Mouse (Mus musculus) gastrocnemius, postnatal 14 days (tissue): Measurements from ENCODE around the gene Dnajc6. TPM values are rescaled to one million over a fixed set of nuclear protein-coding genes. Genes with fewer than 3 reads are reported as not detected.
A peak's percentile ranks its signal among the peaks of the same experiment; 100 is the strongest.

Experiments used
- DNase-seq: peaks from one replicate; pipeline ENCODE4 v3.0.0; 2021; ENCODE audit warnings: mixed read lengths
- intact Hi-C: fragments of 180-260 bp; cut with DNase I; formaldehyde crosslinking; loops from one replicate; pipeline ENCODE4 v1.15.1; 2025; ENCODE audit warnings: low total_unique reads
- long read RNA-seq, 2 experiments: library from polyadenylated mRNA; stranded (forward); transcript quantifications; one replicate each; pipeline ENCODE4 v2.0.0; 2021
- total RNA-seq, 2 experiments: library from RNA; stranded (reverse); gene quantifications; 2 replicates each; pipeline ENCODE4 v1.2.3; 2021

Dnajc6 gene
- under 1 TPM; 0.62 to 0.64 TPM for total RNA-seq
- long read RNA-seq, experiment 1 = 0 reads
- long read RNA-seq, experiment 2 = 0 reads

DNA sequence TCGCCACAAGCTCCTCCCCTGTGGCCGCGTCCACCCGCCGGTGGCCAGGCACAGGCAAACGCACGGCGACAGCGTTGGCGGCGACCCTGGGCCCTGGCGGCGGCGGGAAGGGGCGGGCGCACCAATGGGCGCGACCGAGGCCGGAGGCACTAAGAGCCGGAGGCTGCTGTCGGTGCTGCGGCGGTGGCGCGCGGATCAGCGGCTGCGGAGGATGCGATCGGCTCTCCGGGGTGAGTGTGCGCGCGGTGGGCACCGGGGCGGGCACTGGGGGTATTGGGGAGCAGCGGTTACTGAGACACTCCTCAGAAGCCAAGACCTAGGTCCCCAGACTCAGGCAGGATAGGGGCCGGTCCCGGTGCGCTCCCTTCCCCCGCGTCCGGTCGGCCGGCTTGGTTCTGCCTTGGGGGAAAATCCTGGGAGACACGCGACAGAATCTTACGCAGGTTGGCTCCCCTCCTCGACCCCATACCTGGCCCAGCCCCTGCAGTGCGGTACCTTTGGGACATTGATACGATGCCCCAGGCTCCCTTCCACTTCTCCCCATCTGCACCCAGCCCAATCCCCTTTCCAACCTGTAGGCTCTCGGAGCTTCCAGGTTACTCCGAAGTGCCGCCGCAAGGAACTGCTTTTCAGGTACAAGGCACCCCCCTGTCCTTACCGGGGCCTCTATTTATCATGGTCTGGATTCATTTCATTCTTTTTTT lies at the start of gene Dnajc6:
Gene Dnajc6, plus strand, starts transcription at position 115 of the 704 bp plus-strand sequence.
- intact Hi-C loops = no loop called here
- peak; percentile 14 for DNase-seq

DNA sequence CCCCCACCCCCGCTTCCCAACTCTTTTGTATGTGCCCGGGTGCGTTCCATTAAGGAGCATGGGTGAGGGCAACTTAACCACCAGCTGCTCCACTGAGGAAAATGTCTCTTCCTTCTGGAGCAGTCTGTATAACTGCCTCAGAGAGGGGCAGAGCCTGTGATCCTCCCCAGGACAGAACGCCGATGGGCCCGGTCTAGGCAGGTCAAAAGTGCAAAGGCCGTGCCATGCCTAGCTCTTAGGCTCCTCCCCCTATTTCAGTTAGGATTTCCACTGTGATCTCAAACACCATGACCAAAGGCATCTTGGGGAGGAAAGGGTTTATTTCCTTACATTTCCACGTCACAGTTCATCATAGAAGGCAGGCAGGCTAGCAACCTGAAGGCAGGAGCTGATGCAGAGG lies 47.7 kb upstream of the Dnajc6 start:
- DNase-seq = no peak
- intact Hi-C loops = no loop called here

DNA sequence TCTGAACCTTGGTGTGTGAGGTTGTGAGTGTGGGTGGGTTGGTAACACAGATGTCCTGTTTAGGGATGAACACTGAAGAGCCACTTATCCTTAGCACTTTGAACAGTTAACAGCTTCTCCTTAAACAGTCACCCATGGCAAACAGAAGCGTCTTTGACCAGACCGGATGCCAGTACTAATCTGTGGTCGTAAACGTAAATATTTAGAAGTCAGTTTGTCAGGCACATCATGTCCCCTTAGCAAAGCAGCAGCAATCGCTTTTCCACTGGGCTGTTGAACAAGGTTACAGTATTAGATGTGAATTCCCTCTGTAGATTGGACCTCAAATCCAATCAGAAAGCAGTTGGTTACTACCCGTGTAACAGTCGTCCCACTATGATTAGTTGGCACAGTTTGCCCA lies 47.1 kb upstream of the Dnajc6 start:
- intact Hi-C loops = no loop called here
- no peak for DNase-seq

DNA sequence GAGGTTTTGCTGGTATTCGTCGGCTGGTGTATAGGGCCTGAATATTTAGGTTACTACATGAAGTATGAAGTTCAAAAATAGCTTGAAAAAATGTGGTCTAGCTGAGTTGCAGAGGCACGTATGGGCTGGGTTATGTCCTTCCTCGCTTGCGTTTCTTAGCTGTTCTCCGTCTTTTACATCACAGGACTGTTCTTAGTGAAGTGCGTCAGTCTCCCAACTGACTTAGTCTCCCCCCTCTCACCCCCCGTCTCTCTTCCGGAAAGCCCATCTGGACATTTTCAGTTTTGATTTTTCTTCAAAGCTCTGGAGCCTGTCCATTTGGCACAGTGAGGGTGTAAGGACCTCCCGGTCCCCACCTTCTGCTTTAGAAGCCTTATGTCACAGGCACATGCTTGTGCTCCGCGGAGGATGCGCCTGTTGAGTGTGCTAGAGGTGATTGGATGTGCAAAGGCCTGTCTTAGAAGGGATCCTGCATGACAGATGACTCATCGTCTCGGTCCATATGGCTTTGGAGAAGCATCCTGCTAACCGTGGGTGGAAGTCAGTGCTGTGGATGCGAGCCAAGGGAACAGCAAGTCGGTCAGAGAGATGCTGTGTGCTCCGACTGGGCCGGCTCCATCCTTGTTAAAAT lies 46.2 kb upstream of the Dnajc6 start:
- intact Hi-C loops = no loop called here

DNA sequence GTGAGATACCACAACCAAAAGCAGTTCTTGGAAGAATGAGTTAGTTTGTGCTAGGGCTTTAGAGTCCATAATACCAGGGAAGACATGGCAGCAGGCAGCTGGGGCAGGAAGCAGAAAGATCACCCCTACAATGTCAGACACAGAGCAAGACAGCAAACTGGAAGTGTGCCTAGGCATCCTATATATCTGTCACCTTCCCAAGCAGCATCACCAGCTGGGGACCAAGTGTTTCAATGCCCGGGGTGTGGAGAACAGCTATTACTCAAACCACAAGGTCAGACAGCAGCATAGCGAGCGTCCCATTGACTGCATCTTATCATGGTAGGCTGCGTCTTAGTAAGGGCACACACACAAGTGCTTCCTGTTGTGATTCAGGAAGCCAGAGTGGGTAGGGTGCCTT lies 45.4 kb upstream of the Dnajc6 start:
- intact Hi-C loops = no loop called here
- DNase-seq = no peak

More for the DNA sequence above, 46.2 kb upstream of the Dnajc6 start:
- DNase-seq = peak; percentile 33

DNA sequence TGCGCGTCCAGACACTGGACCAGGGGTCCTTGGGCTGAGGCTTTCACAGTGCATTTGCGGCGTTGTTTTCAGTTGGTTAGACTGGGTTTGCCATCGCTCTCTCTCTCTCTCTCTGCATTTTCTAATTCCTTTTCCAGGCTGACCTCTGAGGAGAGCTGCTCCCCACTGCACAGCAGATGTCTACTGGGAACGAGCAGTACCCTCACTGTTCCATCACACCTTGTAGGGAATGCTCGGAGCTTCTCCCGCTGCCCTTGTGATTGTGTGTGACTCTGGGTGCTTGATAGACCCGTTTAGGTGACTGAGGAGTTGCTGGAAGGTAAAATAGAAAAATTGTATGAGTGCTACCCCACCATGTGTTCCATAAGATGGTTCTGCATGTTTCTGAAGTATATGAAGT lies 43.6 kb upstream of the Dnajc6 start:
- DNase-seq = no peak
- intact Hi-C loops = no loop called here

DNA sequence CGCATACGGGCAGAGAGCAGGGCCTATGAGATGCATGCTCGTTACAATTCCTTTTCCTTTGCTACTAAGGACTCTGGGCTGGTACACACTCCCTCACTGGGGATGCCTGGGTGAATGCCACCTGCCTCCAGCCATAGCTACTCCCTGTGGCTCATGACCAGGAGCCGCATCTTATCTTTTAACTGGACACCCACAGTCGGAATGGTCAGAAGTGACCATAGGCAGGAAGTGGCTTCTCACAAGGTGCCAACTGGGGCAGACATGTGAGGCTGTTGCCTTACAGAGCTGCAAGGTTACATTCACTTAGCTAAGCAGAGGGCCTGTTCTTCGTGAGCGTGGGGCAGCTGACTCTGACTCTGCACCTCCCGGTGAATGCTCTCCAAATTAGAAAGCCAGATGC lies 39.3 kb upstream of the Dnajc6 start:
- no peak for DNase-seq
- intact Hi-C loops = loop anchor here (5.0 kb wide), 1 partner anchor 65 kb away; no protein-coding TSS in a partner anchor

DNA sequence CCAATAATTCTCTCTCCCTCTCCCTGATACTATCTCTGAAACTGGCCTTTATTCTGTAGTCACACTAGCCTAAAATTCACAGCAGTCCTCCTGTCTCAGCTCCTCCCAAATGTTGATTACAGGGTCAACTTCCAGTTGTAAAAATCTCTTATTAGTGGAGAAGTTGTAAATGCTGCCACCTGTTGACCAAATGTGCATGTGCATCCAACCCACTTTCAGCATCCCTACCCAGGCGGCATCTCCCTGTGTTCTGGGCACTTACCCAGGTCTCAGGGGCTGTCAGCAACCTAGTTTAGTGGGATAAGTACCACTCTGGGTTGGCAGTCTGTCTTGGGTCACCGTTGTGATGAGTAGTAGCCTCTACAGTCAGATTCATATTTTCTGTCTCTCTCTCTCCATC lies 38.1 kb upstream of the Dnajc6 start:
- intact Hi-C loops = loop anchor here (5.0 kb wide), 1 partner anchor 66 kb away; no protein-coding TSS in a partner anchor

DNA sequence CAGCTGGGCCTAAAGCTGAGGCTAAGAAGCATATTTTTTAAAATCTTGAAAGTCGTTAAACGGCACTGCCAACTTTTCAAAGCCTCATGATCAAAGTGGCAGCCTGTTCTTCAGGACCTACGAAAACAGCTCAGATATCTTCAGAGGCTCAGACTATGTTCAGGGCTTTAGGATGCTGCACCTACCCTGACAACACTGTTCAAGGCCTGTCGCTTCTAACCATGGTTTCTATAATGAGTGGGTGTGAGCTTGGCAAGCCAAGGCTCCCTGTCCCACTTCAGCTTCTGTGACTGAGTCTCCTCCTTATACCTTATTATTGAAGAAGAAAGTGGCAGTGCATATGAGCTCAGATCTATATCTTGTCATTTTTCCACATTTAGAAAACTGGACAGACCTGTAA lies 37.1 kb upstream of the Dnajc6 start:
- intact Hi-C loops = loop anchor here (5.0 kb wide), 1 partner anchor 67 kb away; no protein-coding TSS in a partner anchor

More for the DNA sequence above, 38.1 kb upstream of the Dnajc6 start:
- peak; percentile 34 for DNase-seq

DNA sequence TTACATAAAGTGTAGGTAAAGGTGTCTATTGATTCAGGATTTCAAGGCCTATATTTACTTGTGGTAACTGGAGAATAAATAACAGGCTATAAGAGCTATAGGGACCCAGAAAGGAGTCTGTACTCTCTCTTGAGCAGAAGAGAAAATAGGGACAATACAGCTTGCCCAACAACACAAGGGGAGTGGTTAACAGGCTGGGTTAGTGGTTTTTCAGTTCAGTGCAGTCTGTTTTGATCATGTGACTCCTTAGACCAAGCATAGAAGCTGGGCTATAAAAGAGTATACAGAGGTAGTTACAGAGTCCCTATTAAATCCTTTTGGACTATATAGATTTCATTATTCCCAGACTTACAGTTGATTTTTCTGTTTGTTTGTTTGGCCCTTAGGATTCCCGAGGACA lies 36.3 kb upstream of the Dnajc6 start:
- DNase-seq = no peak
- intact Hi-C loops = no loop called here

More for the DNA sequence above, 37.1 kb upstream of the Dnajc6 start:
- no peak for DNase-seq

DNA sequence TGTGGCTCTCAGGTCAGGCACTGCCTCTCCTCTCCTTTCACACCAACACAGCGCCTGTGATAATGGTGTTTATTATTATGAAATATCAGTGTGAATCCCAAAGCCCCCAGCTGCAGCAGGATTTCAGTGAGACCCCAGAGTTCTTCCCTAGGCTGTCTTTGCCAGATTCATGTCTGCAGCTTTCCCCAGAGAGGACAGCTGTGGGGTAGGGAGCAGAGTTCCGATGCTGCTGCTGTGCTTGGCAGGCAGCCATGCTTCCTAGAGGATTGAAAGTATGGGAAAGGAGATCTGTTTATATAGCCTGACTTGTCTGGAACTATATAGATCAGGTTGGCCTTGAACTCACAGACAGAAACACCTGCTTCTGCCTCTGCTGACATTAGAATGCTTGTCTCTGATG lies 34.4 kb upstream of the Dnajc6 start:
- intact Hi-C loops = no loop called here
- DNase-seq = no peak

DNA sequence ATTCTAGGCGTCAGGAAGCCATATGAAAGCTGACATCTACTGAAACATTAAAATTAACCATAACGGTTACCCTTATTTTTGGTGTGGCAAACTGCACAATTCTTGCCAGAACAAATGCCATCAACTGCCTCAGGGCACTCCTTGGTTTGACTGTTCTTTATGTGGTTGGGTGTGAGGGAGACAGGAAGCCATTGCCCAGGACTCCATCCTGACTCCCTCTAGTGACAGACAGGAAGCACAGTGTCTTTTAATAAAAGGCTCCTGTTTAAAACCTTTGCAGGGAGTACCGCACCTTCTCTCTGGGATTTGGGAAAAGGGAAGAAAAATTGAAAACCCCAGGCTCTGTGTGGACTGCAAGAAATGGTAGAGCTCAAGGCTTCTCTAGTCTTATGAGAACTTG lies 30.2 kb upstream of the Dnajc6 start:
- no peak for DNase-seq
- intact Hi-C loops = loop anchor here (5.0 kb wide), 1 partner anchor 541 kb away; no protein-coding TSS in a partner anchor

DNA sequence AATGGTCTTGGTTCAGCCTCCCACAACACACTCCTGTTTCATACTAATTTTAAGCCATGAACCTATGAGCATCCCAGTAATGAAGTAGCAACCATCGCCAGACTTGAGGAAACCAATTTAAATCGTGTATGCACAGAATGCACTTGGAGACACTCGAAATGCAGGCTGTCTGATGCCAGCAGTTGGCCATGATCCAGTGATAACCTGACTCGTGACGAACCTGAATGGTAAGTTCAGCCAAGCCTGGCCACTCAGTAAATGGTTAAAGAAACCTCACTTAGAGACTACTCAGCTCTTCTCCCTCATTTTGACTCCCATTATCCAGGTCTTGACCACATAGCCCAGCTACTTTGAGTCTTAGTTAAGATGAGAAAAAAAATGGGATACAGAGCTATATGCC lies 27.2 kb upstream of the Dnajc6 start:
- intact Hi-C loops = loop anchor here (5.0 kb wide), 1 partner anchor 538 kb away; no protein-coding TSS in a partner anchor
- no peak for DNase-seq

DNA sequence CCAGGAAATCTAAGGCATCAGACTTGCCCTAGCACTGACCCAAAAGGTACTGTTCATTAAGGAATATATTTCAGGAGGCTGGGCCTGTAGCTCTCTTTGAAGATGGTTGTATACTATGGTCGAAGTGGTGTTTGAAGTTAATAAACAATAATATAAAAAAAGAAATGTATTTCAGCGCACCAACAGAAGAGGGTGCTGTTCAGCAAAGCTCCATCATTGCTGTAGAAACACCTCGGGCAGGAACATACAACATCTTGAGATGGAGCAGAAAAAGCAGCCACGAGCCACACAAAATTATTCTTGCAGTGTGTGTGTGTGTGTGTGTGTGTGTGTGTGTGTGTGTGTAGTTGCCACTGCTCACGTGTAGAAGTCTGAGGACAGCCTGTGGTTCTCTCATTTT lies 25.9 kb upstream of the Dnajc6 start:
- DNase-seq = no peak
- intact Hi-C loops = loop anchor here (5.0 to 10.0 kb wide), 2 partner anchors 134 to 527 kb away; no protein-coding TSS in a partner anchor

DNA sequence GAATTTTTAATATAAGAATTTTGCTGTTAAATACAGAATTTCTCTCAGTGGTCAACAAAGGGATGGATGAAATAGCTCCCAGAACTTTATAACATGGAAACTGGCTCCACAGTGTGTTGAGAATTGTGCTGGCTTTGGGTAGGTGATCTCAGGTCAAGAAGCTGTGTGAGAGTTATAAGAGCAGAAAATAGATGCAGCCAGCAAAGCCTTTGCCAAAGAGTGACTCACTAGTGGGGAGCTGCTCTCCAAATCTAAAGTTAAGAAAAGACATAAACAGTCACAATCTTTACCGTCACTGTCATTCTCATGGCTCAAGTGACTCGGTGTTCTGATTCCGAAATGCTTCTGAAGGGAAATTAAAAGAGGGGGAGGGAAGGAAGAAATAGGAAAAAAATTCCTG lies 23.7 kb upstream of the Dnajc6 start:
- intact Hi-C loops = loop anchor here (5.0 to 10.0 kb wide), 2 partner anchors 132 to 525 kb away; no protein-coding TSS in a partner anchor
- DNase-seq = no peak

DNA sequence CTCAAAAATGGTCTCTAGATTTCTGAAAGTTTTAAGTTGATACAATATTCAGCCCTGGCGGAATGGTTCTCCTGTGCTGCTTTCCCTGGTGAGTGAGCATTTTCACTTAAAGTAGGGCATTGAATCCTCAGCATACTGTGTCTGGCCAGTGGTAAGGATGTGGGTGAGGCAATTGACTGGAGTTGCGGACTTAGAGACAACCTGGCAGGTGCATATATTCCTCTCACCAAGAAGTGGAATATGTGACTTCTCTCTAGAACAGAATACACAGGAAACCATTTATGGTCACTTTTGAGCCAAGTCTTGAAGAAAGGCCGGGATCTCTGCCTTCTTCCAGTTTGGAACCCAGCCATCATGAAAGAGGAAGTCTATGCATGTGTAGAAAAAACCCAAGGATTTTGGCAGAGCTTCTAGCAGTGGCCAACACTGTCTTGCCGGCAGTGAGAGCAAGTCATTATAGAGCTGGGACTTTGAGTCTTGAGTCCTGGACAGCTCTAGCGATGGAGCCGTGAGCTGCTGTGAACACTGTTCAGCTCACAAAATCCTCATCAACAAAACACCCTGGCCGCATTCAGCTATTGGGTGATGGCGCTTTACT lies 6.0 kb upstream of the Dnajc6 start:
- intact Hi-C loops = no loop called here
- DNase-seq = no peak

DNA sequence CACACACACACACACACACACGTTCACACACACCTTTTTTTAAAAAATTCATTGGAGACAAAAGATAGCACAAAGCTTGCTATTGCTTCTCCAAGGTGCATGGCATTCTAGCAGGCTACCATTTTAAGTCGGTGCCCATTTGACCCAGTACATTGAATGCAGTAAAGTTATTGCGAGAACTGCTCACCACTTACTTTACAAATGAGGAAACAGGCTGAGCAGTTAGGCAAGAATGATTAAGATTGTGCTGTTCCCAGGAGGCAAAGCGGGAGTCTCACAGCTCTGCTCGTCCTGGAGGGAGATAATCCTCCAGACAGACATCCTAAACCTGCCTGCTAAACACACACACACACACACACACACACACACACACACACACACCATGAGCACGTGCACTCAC lies 4.7 kb upstream of the Dnajc6 start:
- intact Hi-C loops = no loop called here
- no peak for DNase-seq

DNA sequence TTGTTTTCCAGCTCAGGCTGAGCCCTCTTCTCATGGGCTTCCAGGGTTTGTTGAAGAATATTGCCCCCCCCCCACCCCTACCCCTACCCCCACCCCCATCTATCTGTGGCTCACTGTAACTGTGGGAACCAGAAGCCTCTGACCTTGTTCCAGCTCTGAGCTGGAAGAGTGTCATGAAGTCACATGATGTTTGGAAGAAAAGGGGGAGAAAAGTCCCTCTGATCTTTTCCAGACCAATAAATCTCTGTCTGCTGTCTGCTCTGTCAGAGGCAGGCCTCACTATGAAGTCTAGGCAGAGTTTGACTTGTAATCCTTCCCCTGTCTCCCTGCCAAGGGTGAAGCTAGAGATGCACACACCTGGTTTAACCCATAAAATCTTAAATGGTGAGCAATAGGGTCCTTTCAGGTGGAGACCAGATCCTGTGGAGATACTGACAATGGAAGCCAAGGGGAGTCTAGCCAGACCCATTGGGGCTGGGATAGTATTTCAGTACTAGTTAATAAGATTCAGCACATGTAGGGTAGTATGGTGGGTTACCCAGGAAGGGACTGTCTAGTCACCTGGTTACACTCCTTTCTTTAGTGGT lies 2.7 kb upstream of the Dnajc6 start:
- intact Hi-C loops = no loop called here
- no peak for DNase-seq

DNA sequence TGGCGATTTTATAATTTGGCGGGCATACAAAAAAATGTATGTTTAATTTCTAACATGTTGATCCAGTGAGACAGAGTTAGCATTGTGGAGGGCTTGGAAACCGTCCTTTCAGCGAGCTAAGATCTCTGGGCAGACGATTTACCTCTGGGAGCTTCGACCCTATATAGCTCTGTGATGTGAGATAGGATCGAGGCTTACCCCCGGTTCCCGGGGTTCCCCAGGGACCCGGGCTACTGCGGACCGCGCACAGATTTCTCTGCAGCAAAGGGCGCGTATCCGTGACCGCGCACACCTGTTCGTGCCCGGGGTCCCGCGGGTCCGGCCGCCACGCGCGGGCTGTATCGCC lies 287 bp upstream of the Dnajc6 start:
- intact Hi-C loops = no loop called here
- no peak for DNase-seq

DNA sequence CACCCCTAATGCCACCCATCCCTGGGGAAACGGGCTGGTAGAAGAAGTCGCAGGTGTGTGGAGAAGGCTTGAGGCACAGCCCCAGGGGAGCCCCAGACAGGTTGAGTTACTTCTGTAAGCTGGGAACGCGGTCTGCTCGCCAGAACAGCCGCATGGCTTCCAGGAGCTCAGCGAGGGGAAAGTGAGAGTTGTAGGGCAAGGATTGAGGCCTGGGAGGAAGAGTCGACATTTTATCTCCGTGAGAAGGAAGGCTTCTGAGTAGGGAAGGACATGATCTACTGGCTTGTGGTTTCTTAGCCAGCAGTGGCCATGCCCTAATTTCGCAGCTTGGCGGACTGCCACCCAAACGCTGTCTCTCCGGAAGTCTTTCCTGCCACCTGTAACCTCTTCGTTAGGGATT lies 888 bp downstream of the Dnajc6 start:
- intact Hi-C loops = no loop called here
- DNase-seq = peak; percentile 12
